Mouse (Mus musculus) myocyte (in vitro differentiated cells): ENCODE results near the gene Ercc8. TPM values are rescaled to one million over a fixed set of nuclear protein-coding genes. Genes with fewer than 3 reads are reported as not detected.

Experiments
- H3K27me3 ChIP-seq: one replicate; pipeline ENCODE4 v1.6.1; 2011; ENCODE audit not compliant: control insufficient read depth, insufficient read depth, insufficient read length
- H3K36me3 ChIP-seq: one replicate; pipeline ENCODE4 v1.6.1; 2011; ENCODE audit not compliant: control insufficient read depth, insufficient read depth
- H3K4me2 ChIP-seq: one replicate; pipeline ENCODE4 v1.6.1; 2011; ENCODE audit warnings: low read depth, control low read depth
- H3K4me3 ChIP-seq: one replicate; pipeline ENCODE4 v1.5.1; 2011; ENCODE audit warnings: mild to moderate bottlenecking, control low read depth, moderate library complexity
- H3K79me2 ChIP-seq: one replicate; pipeline ENCODE4 v1.6.1; 2011; ENCODE audit not compliant: control insufficient read depth, insufficient read depth
- H3ac ChIP-seq: one replicate; pipeline ENCODE4 v1.6.1; 2011; ENCODE audit not compliant: control insufficient read depth, insufficient read length
- CEBPB ChIP-seq: IDR thresholded peaks from 2 replicates; pipeline ENCODE4 v1.6.1; 2011; ENCODE audit warnings: mild to moderate bottlenecking, moderate library complexity; ENCODE audit not compliant: poor library complexity, insufficient read depth, severe bottlenecking
- E2F4 ChIP-seq: IDR thresholded peaks from one replicate; pipeline ENCODE4 v1.6.1; 2011; ENCODE audit warnings: mild to moderate bottlenecking, control low read depth, moderate library complexity; ENCODE audit not compliant: insufficient read depth
- MAX ChIP-seq: IDR thresholded peaks from one replicate; pipeline ENCODE4 v1.6.1; 2011; ENCODE audit warnings: low read depth, mild to moderate bottlenecking, control low read depth
- MYOD1 ChIP-seq, 3 experiments: IDR thresholded peaks; one replicate each; pipeline ENCODE4 v1.6.1; 2011; ENCODE audit warnings: control low read depth in 2 of 3, low read depth in 2 of 3, mild to moderate bottlenecking in 2 of 3, moderate library complexity in 1 of 3; ENCODE audit not compliant: insufficient read length in 2 of 3, control insufficient read depth in 1 of 3
- MYOG ChIP-seq, 3 experiments: IDR thresholded peaks; one replicate each; pipeline ENCODE4 v1.6.1; 2011; ENCODE audit warnings: control low read depth in 2 of 3, low read depth in 2 of 3, mild to moderate bottlenecking in 2 of 3; ENCODE audit not compliant: insufficient read length in 2 of 3, control insufficient read depth in 1 of 3, insufficient read depth in 1 of 3
- POLR2A ChIP-seq: IDR thresholded peaks from one replicate; pipeline ENCODE4 v1.6.1; 2011; ENCODE audit warnings: low read depth, mild to moderate bottlenecking, control low read depth, moderate library complexity; ENCODE audit not compliant: insufficient read length
- POLR2AphosphoS2 ChIP-seq: IDR thresholded peaks from one replicate; pipeline ENCODE4 v1.6.1; 2011; ENCODE audit warnings: low read depth, control low read depth; ENCODE audit not compliant: insufficient read length
- REST ChIP-seq: IDR thresholded peaks from one replicate; pipeline ENCODE4 v1.6.1; 2011; ENCODE audit warnings: mild to moderate bottlenecking, control low read depth, moderate library complexity; ENCODE audit not compliant: insufficient read depth, insufficient read length
- SRF ChIP-seq: IDR thresholded peaks from one replicate; pipeline ENCODE4 v1.6.1; 2011; ENCODE audit warnings: low read depth; ENCODE audit not compliant: control insufficient read depth, insufficient read length
- TCF12 ChIP-seq: IDR thresholded peaks from one replicate; pipeline ENCODE4 v1.6.1; 2011; ENCODE audit warnings: mild to moderate bottlenecking, control low read depth; ENCODE audit not compliant: poor library complexity, insufficient read depth, severe bottlenecking
- TCF3 ChIP-seq: IDR thresholded peaks from one replicate; pipeline ENCODE4 v1.6.1; 2011; ENCODE audit warnings: low read depth, control low read depth; ENCODE audit not compliant: insufficient read length
- USF1 ChIP-seq: IDR thresholded peaks from one replicate; pipeline ENCODE4 v1.6.1; 2011; ENCODE audit warnings: low read depth, mild to moderate bottlenecking, control low read depth, moderate library complexity
- polyA plus RNA-seq: library from polyadenylated mRNA; unstranded; fragments of >200 nt; fragmentation: generic; extraction: Trizol; gene quantifications from one replicate; pipeline ENCODE4 v1.2.1, GENCODE M21; 2012; ENCODE audit warnings: missing spikeins

Ercc8 gene
- polyA plus RNA-seq, 1 experiment = 5.2 TPM

GRCm38 (mm10) chr13:108124096-108124495, 34.4 kb upstream of the Ercc8 start:
- no peaks in the 10 kb centered on the region for H3K79me2 ChIP-seq
- H3ac ChIP-seq = no peak overlapping the region
- no peak for TF ChIP-seq SRF
- TF ChIP-seq POLR2A = no peak
- TF ChIP-seq TCF12 = no peak
- no peak for TF ChIP-seq MYOD1 (IDR thresholded peaks at IDR 0.05; ENCODE audit: control insufficient read depth in 1 of 3, insufficient read length in 2 of 3, low read depth in 2 of 3)
- no peak for TF ChIP-seq CEBPB
- no peak for TF ChIP-seq TCF3
- H3K27me3 ChIP-seq = no peaks in the 10 kb centered on the region
- no peak overlapping the region for H3K4me3 ChIP-seq
- no peaks in the 10 kb centered on the region for H3K36me3 ChIP-seq
- no peak overlapping the region for H3K4me2 ChIP-seq

DNA sequence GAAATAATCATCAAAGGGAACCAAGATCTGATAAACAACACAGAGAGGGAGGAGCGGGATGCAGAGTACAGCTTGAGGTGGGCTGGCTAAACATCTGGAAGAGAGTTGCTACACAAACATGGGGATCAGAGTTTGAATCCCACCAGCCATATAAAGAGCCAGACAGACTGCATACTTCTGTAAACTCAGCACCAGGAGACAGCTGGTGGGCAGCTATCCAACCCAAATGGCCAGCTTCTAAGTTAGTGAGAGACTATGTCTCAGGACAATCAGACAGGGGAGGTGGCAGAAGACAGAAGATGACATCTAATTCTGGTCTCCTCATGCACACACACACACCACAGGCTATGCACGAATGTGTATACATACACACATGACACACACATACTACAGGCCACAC, 32.3 kb upstream of the Ercc8 start:
- H3K79me2 ChIP-seq = no peaks in the 10 kb centered on the region
- no peak for TF ChIP-seq MYOD1 (IDR thresholded peaks at IDR 0.05; ENCODE audit: control insufficient read depth in 1 of 3, insufficient read length in 2 of 3, low read depth in 2 of 3)
- TF ChIP-seq POLR2AphosphoS2 = no peak
- no peak for TF ChIP-seq E2F4
- no peak for TF ChIP-seq TCF3
- no peak for TF ChIP-seq POLR2A
- TF ChIP-seq CEBPB = no peak
- no peak for TF ChIP-seq TCF12
- H3ac ChIP-seq = no peak overlapping the region
- H3K36me3 ChIP-seq = no peaks in the 10 kb centered on the region
- H3K4me2 ChIP-seq = no peak overlapping the region
- no peak overlapping the region for H3K4me3 ChIP-seq
- no peaks in the 10 kb centered on the region for H3K27me3 ChIP-seq

DNA sequence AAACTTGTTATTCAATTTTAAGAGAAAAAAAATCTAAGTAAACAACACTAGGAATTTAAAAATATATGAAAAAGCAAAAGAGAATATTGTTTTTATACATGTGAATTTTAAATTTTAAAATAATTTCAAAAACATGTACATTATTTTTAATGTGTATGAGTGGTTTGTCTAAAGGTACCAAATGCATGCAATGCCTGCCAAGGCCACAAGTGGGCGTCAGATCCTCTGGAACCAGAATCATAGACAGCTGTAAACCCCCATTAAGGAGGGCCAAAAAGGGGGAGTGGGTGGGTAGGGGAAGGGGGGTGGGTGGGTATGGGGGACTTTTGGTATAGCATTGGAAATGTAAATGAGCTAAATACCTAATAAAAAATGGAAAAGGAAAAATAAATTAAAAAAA, 31.4 kb upstream of the Ercc8 start:
- TF ChIP-seq USF1 (no peak), MAX (no peak), REST (no peak), TCF12 (no peak)
- H3K4me3 ChIP-seq = no peak overlapping the region
- no peak overlapping the region for H3K4me2 ChIP-seq
- H3ac ChIP-seq = no peak overlapping the region
- H3K27me3 ChIP-seq = no peaks in the 10 kb centered on the region
- no peaks in the 10 kb centered on the region for H3K36me3 ChIP-seq
- H3K79me2 ChIP-seq = no peaks in the 10 kb centered on the region

GRCm38 (mm10) chr13:108127883-108128282, 30.6 kb upstream of the Ercc8 start:
- Histone ChIP-seq H3K36me3 (no peaks in the 10 kb centered on the region), H3K27me3 (no peaks in the 10 kb centered on the region), H3K4me3 (no peak overlapping the region), H3K79me2 (no peaks in the 10 kb centered on the region), H3ac (no peak overlapping the region), H3K4me2 (no peak overlapping the region)
- TF ChIP-seq MAX (no peak), TCF12 (no peak), MYOG (IDR thresholded peaks at IDR 0.05; ENCODE audit: control insufficient read depth in 1 of 3, insufficient read depth in 1 of 3, insufficient read length in 2 of 3, low read depth in 2 of 3) (no peak), USF1 (no peak), POLR2AphosphoS2 (no peak), POLR2A (no peak), CEBPB (no peak), TCF3 (no peak), MYOD1 (IDR thresholded peaks at IDR 0.05; ENCODE audit: control insufficient read depth in 1 of 3, insufficient read length in 2 of 3, low read depth in 2 of 3) (no peak), REST (no peak), SRF (no peak), E2F4 (no peak)

- TF ChIP-seq TCF12 (no peak), POLR2AphosphoS2 (no peak), MYOG (IDR thresholded peaks at IDR 0.05; ENCODE audit: control insufficient read depth in 1 of 3, insufficient read depth in 1 of 3, insufficient read length in 2 of 3, low read depth in 2 of 3) (no peak), TCF3 (no peak), REST (no peak), E2F4 (no peak), MYOD1 (IDR thresholded peaks at IDR 0.05; ENCODE audit: control insufficient read depth in 1 of 3, insufficient read length in 2 of 3, low read depth in 2 of 3) (no peak), MAX (no peak), USF1 (no peak), POLR2A (no peak), SRF (no peak), CEBPB (no peak)
- no peak overlapping the region for H3K4me2 ChIP-seq
- no peak overlapping the region for H3K4me3 ChIP-seq
- no peaks in the 10 kb centered on the region for H3K27me3 ChIP-seq
- H3ac ChIP-seq = no peak overlapping the region
- no peaks in the 10 kb centered on the region for H3K36me3 ChIP-seq
- H3K79me2 ChIP-seq = no peaks in the 10 kb centered on the region
Observed at GRCm38 (mm10) chr13:108129070-108129469, 29.5 kb upstream of the Ercc8 start.
